Mouse (Mus musculus): Measurements from ENCODE around the gene Ifit1bl2. TPM values are rescaled to one million over a fixed set of nuclear protein-coding genes. Genes with fewer than 3 reads are reported as not detected.

Ifit1bl2 gene
- polyA plus RNA-seq, 1 experiment, result 0.42 TPM

DNA sequence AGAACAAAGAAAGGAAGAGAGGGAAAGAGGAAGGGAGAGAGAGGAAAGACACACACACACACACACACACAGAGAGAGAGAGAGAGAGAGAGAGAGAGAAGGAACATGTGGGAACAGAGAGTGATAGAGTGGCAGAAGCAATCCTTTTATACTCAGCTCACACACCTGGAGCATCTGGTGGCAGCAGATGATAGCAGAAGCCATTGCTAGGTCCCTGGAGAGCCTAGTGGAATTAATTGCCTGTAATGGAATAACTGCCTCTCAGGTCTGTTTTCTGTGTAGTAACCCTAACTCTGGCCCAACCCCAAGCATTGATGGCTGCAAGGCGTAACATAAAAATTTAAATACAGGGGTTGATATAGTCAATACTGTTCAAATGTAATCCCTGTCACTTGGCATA is 69.5 kb downstream of the Ifit1bl2 start:
- Histone ChIP-seq H3K27me3 (replicated peaks; ENCODE audit: control insufficient read depth, insufficient read depth, low read length) (no peaks in the 10 kb centered on the region), H3K27ac (ENCODE audit: insufficient read depth, low read depth, low read length) (no peak overlapping the region), H3K36me3 (ENCODE audit: control insufficient read depth, insufficient read depth, low read length) (no peaks in the 10 kb centered on the region), H3K4me3 (ENCODE audit: insufficient read depth, low read depth, low read length) (0 out of 2 replicates have a peak overlapping the region, but pooled peaks have one; percentile 16), H3K4me1 (ENCODE audit: control insufficient read depth, insufficient read depth, low read length) (peaks cover 10% of the 10 kb centered on the region)
- no peak for DNase-seq
- 95% methylated on average over 1 of the region's 1 CpGs for WGBS
- TF ChIP-seq POLR2A (IDR thresholded peaks at IDR 0.05; ENCODE audit: low read depth, low read length) (no peak), CTCF (conservative IDR thresholded peaks at IDR 0.05; ENCODE audit: insufficient read depth, insufficient read length, low read depth, low read length) (no peak)

DNA sequence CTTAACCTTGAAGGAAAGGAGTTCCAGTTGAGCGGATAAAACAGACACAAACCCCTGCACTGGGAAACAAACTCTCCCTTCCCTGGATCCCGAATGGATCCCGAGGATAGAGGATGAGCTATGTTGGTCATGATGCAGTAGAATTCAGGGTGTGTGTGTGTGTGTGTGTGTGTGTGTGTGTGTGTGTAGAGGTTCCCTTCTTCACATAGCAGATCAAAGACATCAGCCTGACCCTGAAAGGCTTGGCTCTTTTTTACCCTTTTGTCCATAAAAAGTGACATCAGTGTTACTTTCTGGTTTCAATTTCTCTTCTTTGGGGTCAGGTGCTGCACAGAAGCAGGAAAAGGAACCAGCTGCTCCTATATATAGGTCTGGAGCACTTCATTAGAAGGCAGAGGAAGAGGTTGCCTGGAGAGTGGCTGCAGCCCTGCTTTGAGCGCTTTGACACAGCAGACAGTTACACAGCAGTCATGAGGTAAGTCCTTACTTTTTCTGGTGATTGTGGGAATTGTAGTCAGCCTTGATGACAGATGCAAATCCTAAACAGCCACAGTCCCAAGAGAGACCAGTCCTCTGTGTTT is 70.6 kb downstream of the Ifit1bl2 start:
- peak; percentile 59 for DNase-seq
- Histone ChIP-seq H3K27me3 (replicated peaks; ENCODE audit: control insufficient read depth, insufficient read depth, low read length) (no peaks in the 10 kb centered on the region), H3K27ac (ENCODE audit: insufficient read depth, low read depth, low read length) (peak overlapping the region; percentile 81), H3K4me3 (ENCODE audit: insufficient read depth, low read depth, low read length) (peak overlapping the region; percentile 29), H3K36me3 (ENCODE audit: control insufficient read depth, insufficient read depth, low read length) (no peaks in the 10 kb centered on the region), H3K4me1 (ENCODE audit: control insufficient read depth, insufficient read depth, low read length) (peaks cover 10% of the 10 kb centered on the region)
- 30% methylated on average over 4 of the region's 4 CpGs for WGBS
- TF ChIP-seq POLR2A (IDR thresholded peaks at IDR 0.05; ENCODE audit: low read depth, low read length) (no peak), CTCF (conservative IDR thresholded peaks at IDR 0.05; ENCODE audit: insufficient read depth, insufficient read length, low read depth, low read length) (no peak)

DNA sequence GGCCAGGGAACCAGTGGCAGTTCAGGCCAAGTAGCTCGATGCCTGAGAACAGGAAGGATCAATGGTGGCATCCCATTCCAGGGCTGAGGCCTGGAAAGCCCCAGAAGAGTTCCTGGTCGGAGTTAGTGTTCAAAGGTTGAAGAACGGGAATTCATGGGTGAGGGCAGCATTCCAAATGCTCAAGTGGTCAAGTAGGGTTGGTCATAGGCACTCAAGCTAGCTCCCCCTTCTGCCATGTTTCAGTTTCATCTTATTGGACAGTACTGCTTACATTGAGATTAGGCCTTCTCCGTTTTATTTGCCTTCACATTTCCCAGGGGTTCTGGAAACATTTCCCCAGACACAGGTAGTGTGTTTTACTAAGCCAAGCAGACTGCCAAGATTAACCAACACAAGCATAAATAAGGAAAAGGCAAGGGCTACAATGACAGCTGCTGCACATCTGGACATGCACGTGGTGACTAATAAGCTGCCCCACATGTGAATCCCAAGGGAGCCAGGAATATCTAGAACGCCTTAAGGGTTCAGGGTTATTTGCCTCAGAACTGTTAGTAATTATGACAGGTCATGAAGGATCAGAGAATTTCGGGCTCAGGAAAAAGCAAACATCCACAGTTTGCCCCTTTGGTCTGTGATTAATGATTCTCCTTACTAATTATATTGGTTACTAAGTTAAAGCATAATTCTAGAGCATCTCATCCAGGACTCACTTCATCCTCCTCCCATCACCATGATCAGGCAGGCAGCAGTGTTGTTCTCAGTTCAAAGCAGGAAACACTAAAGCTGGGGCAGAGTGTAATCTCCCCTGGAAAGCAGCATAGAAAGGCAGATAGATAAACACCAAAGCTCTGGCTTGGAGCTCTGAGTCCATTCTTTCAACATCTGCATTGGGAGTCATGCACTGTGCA is 71.3 kb downstream of the Ifit1bl2 start:
- Histone ChIP-seq H3K36me3 (ENCODE audit: control insufficient read depth, insufficient read depth, low read length) (no peaks in the 10 kb centered on the region), H3K27ac (ENCODE audit: insufficient read depth, low read depth, low read length) (peak overlapping the region; percentile 81), H3K4me1 (ENCODE audit: control insufficient read depth, insufficient read depth, low read length) (peaks cover 10% of the 10 kb centered on the region), H3K27me3 (replicated peaks; ENCODE audit: control insufficient read depth, insufficient read depth, low read length) (no peaks in the 10 kb centered on the region), H3K4me3 (ENCODE audit: insufficient read depth, low read depth, low read length) (0 out of 2 replicates have a peak overlapping the region, but pooled peaks have one; percentile 15)
- peak; percentile 73 for DNase-seq
- WGBS, result 46% methylated on average over 7 of the region's 7 CpGs
- TF ChIP-seq CTCF (conservative IDR thresholded peaks at IDR 0.05; ENCODE audit: insufficient read depth, insufficient read length, low read depth, low read length) (no peak), POLR2A (IDR thresholded peaks at IDR 0.05; ENCODE audit: low read depth, low read length) (no peak)

Other genes with a start within 250 kb of the Ifit1bl2 start
- 7.8 and 11.3 TPM in 2 replicates for gene Ch25h, start 165.6 kb downstream of the Ifit1bl2 start, polyA plus RNA-seq (2012; rRNA removed)
- 210 and 240 TPM in 2 replicates for gene Lipa, start 113.3 kb downstream of the Ifit1bl2 start, polyA plus RNA-seq (2012; rRNA removed)
- gene Ifit2, start 90.0 kb downstream of the Ifit1bl2 start, polyA plus RNA-seq (2012; rRNA removed), result 3.4 and 4.0 TPM in 2 replicates
- gene Ifit3, start 57.2 kb downstream of the Ifit1bl2 start, polyA plus RNA-seq (2012; rRNA removed), result 11.5 and 16.8 TPM in 2 replicates
- 0.56 and 1.4 TPM in 2 replicates for gene Ifit1bl1, start 38.8 kb downstream of the Ifit1bl2 start, polyA plus RNA-seq (2012; rRNA removed)
- 3.4 and 6.0 TPM in 2 replicates for gene Ifit3b, start 32.8 kb downstream of the Ifit1bl2 start, polyA plus RNA-seq (2012; rRNA removed)
- 3.6 and 5.6 TPM in 2 replicates for gene Ifit1, start 128 bp upstream of the Ifit1bl2 start, polyA plus RNA-seq (2012; rRNA removed)
- 59.6 and 61.4 TPM in 2 replicates for gene Slc16a12, start 106.5 kb upstream of the Ifit1bl2 start, polyA plus RNA-seq (2012; rRNA removed)
- 8.7 and 14.3 TPM in 2 replicates for gene Pank1, start 238.7 kb upstream of the Ifit1bl2 start, polyA plus RNA-seq (2012; rRNA removed)